Mouse (Mus musculus): ENCODE results near the gene Grik3. TPM values are rescaled to one million over a fixed set of nuclear protein-coding genes. Genes with fewer than 3 reads are reported as not detected.

Gene Grik3
- total RNA-seq, 2 experiments from 2014 or later = 42.3 to 45.8 TPM

- Histone ChIP-seq H3K4me3 (no peak overlapping the region), H3K27ac (no peak overlapping the region)
- intact Hi-C loops (cut with DNase I) = no loop called here
- DNase-seq (ENCODE audit: extremely low spot score in 1 of 2, low spot score in 2 of 2) = no peak
- no peak for TF ChIP-seq CTCF (IDR thresholded peaks at IDR 0.05)
These were observed 35.9 kb downstream of the Grik3 start for GRCm38 (mm10) chr4:125526425-125526824.

- intact Hi-C loops (cut with DNase I) = no loop called here
- H3K4me3 ChIP-seq = no peak overlapping the region
- no peak for DNase-seq (ENCODE audit: extremely low spot score in 1 of 2, low spot score in 2 of 2)
- TF ChIP-seq CTCF (IDR thresholded peaks at IDR 0.05) = no peak
- H3K27ac ChIP-seq = no peak overlapping the region
These were observed 43.5 kb downstream of the Grik3 start for GRCm38 (mm10) chr4:125533965-125534364.

- no peak for DNase-seq (ENCODE audit: extremely low spot score in 1 of 2, low spot score in 2 of 2)
- no peak overlapping the region for H3K27ac ChIP-seq
- TF ChIP-seq CTCF (IDR thresholded peaks at IDR 0.05) = no peak
- intact Hi-C loops (cut with DNase I) = no loop called here
- no peak overlapping the region for H3K4me3 ChIP-seq
These were observed 43.9 kb downstream of the Grik3 start for GRCm38 (mm10) chr4:125534449-125534848.

GRCm38 (mm10) chr4:125534991-125535401 lies 44.5 kb downstream of the Grik3 start:
- intact Hi-C loops (cut with DNase I) = no loop called here
- Histone ChIP-seq H3K27ac (no peak overlapping the region), H3K4me3 (no peak overlapping the region)
- DNase-seq (ENCODE audit: extremely low spot score in 1 of 2, low spot score in 2 of 2) = no peak
- TF ChIP-seq CTCF (IDR thresholded peaks at IDR 0.05) = no peak

- no peak for DNase-seq (ENCODE audit: extremely low spot score in 1 of 2, low spot score in 2 of 2)
- Histone ChIP-seq H3K27ac (no peak overlapping the region), H3K4me3 (no peak overlapping the region)
- TF ChIP-seq CTCF (IDR thresholded peaks at IDR 0.05) = no peak
- intact Hi-C loops (cut with DNase I) = no loop called here
These were observed 45.0 kb downstream of the Grik3 start for GRCm38 (mm10) chr4:125535465-125535864.

- H3K27ac ChIP-seq = no peak overlapping the region
- TF ChIP-seq CTCF (IDR thresholded peaks at IDR 0.05) = no peak
- no peak overlapping the region for H3K4me3 ChIP-seq
- intact Hi-C loops (cut with DNase I) = no loop called here
- no peak for DNase-seq (ENCODE audit: extremely low spot score in 1 of 2, low spot score in 2 of 2)
These were observed 45.5 kb downstream of the Grik3 start for GRCm38 (mm10) chr4:125535977-125536376.

GRCm38 (mm10) chr4:125538301-125538965 lies 47.9 kb downstream of the Grik3 start:
- DNase-seq (ENCODE audit: extremely low spot score in 1 of 2, low spot score in 2 of 2) = no peak
- intact Hi-C loops (cut with DNase I) = no loop called here
- Histone ChIP-seq H3K27ac (no peak overlapping the region), H3K4me3 (no peak overlapping the region)
- no peak for TF ChIP-seq CTCF (IDR thresholded peaks at IDR 0.05)

- TF ChIP-seq CTCF (IDR thresholded peaks at IDR 0.05) = no peak
- Histone ChIP-seq H3K27ac (no peak overlapping the region), H3K4me3 (no peak overlapping the region)
- intact Hi-C loops (cut with DNase I) = no loop called here
- no peak for DNase-seq (ENCODE audit: extremely low spot score in 1 of 2, low spot score in 2 of 2)
These were observed 49.1 kb downstream of the Grik3 start for GRCm38 (mm10) chr4:125539617-125540016.

- no peak for TF ChIP-seq CTCF (IDR thresholded peaks at IDR 0.05)
- no peak for DNase-seq (ENCODE audit: extremely low spot score in 1 of 2, low spot score in 2 of 2)
- Histone ChIP-seq H3K4me3 (no peak overlapping the region), H3K27ac (no peak overlapping the region)
- intact Hi-C loops (cut with DNase I) = no loop called here
These were observed 52.7 kb downstream of the Grik3 start for GRCm38 (mm10) chr4:125543171-125543570.

GRCm38 (mm10) chr4:125544947-125545767 lies 54.7 kb downstream of the Grik3 start:
- no peak for DNase-seq (ENCODE audit: extremely low spot score in 1 of 2, low spot score in 2 of 2)
- intact Hi-C loops (cut with DNase I) = no loop called here
- Histone ChIP-seq H3K4me3 (no peak overlapping the region), H3K27ac (no peak overlapping the region)
- TF ChIP-seq CTCF (IDR thresholded peaks at IDR 0.05) = no peak

- Histone ChIP-seq H3K27ac (no peak overlapping the region), H3K4me3 (no peak overlapping the region)
- TF ChIP-seq CTCF (IDR thresholded peaks at IDR 0.05) = no peak
- intact Hi-C loops (cut with DNase I) = no loop called here
- no peak for DNase-seq (ENCODE audit: extremely low spot score in 1 of 2, low spot score in 2 of 2)
These were observed 55.3 kb downstream of the Grik3 start for GRCm38 (mm10) chr4:125545768-125546220.

- no peak overlapping the region for H3K4me3 ChIP-seq
- no peak for DNase-seq (ENCODE audit: extremely low spot score in 1 of 2, low spot score in 2 of 2)
- TF ChIP-seq CTCF (IDR thresholded peaks at IDR 0.05) = no peak
- no peak overlapping the region for H3K27ac ChIP-seq
- intact Hi-C loops (cut with DNase I) = no loop called here
These were observed 57.7 kb downstream of the Grik3 start for GRCm38 (mm10) chr4:125548190-125548589.
